Mouse (Mus musculus) cerebellum, postnatal 14 days (tissue): ENCODE results near the gene Krtap9-5.

Source experiments
- DNase-seq, 2 experiments: peaks; one replicate each; pipeline ENCODE4 v3.0.0; 2021; ENCODE audit warnings: mixed read lengths in 2 of 2

Krtap9-5 gene

DNA sequence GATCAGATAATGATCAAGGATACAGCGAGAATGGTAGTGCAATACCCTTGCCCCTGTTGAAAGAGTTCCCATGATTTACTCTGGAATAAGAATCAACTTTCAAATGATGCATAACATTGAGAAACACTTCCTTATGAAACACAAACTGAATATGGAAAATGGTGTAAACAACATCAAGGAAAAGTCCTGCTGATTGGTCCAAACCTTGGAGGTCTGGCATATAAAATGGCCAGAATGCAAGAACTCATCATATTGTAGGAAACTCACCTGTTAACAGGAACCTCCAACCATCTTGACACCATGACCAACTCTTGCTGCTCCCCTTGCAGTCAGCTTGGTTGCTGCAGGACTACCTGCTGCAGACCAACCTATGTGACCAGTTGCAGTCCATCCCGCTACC is at the start of gene Krtap9-5:
Gene Krtap9-5 (plus strand): TSS at position 301 of the 400 bp plus-strand sequence.
- no peak for DNase-seq

DNA sequence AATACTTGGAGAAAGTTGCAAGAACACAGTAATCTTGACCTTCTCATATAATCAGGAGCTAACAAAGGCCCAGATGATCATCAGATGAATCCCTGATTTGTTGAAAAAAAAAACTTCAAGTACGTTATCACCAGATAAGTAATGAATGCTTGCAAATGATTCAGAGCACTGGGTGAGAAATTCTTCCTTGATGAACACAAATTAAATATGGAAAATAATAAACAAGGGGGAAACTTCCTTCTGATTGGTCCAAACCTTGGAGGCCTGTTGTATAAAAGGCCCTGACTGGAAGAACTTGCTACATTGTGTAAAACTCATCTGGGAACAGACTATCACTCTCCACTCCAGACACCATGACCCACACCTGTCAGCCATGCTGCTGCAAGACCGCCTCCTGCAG is 40.7 kb upstream of the Krtap9-5 start, which contains the start of gene Krtap31-1:
Gene Krtap31-1 (plus strand): TSS at position 301 of the 400 bp plus-strand sequence.
- no peak for DNase-seq

DNA sequence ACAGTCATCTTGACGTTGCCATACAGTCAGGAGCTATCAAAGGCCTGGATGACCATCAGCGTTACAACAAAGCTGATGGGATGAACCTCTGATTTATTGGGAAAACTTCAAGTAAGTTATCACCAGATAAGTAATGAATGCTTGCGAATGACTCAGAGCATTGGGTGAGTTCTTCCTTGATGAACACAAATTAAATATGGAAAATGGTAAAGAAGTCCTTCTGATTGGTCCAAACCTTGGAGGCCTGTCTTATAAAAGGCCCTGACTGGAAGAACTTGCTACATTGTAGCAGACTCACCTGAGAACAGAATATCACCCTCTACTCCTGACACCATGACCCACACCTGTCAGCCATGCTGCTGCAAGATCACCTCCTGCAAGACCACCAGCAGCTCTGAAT is 33.8 kb upstream of the Krtap9-5 start, which contains the start of gene Gm11565:
Gene Gm11565 (plus strand): TSS at position 301 of the 400 bp plus-strand sequence.
- DNase-seq = no peak

DNA sequence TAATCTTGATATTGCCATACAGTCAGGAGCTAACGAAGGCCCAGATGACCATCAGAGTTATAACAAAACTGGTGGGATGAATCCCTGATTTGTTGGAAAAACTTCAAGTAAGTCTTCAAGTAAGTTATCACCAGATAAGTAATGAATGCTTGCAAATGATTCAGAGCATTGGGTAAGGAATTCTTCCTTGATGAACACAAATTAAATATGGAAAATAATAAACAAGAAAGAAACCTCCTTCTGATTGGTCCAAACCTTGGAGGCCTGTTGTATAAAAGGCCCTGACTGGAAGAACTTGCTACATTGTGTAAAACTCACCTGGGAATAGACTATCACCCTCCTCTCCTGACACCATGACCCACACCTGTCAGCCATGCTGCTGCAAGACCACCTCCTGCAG is 12.3 kb upstream of the Krtap9-5 start, which contains the start of gene Krtap31-2:
Gene Krtap31-2 (plus strand): TSS at position 301 of the 400 bp plus-strand sequence.
- no peak for DNase-seq

DNA sequence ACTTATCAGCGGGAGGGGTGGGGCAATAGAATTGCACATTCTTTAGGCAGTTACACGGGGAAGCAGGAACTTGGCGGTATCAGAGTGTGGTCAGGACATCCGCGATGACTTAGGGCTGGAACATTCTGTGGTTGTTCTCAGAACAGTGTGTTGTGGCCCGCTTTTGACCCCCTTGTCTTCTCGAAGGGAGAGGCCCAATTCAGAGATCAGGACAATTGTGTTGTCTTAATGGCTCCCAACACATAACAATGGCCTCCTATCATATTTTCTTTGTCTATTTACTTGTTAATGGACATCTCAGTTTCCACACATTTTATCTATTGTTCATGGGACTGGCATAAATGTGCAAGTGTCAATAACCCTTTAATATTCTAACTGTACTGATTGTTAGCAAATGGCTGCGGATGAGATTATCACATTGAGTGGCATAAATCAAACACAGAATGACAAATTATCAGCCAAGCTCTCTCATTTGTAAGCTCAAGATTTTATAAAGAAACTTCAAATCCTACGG is 10.5 kb upstream of the Krtap9-5 start:
- DNase-seq = no peak

DNA sequence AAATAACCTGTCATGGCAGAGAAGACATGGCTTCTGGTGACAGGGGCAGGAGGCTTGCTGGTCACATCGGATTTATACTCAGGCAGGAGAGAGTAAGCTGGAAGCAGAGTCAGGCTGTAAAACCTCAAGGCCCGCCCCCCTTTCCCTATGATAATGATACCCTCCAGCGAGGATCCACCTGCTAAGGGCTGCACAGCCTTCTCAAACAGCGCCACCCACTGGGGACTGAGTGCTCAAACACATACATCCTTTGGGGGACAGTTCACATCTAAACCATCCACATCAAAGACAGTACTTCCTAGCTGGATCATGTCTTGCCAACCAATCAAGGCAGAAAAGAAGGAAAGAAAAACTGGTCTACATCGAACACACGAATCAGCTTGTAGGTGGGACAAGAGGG is 15.9 kb downstream of the Krtap9-5 start:
- peak in 1 of 2 experiments; percentile 28 for DNase-seq

DNA sequence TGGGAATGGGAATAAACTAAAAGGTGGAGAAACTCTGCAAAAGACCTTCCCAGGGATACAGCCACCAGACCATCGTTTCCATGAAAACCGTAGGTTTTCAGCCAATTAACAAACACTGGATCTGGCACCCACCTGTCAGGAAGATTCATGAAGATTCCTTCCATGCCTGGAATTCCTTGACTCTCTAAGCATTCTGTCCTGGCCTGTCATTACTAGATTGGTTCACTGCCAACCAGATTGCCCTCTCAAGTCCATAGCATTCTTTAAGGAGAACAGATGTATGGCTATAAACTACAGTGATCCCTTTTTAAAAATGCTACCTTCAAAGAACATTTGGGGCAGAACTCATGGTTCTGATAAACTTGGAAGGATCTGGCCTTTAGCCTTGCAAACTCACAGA is 17.7 kb downstream of the Krtap9-5 start:
- no peak for DNase-seq

DNA sequence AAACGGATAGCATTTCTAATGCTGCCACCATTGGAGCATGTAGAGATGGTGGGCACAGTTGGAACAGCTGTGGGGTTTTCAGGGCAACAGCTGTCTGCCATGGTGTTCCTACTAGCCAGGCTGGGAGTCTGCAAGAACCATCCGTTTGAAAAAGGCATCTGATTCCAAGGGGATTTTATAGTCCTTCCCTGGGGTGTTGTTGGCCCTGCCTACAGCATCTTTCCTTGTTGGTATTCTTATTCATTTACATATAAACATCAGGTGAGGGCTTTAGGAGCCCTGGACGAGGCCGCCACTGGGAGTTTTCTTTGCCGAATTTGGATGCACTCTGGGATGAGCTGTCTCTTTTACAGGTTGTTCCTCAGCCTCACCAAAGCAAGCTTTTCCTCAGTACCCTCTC is 30.7 kb downstream of the Krtap9-5 start, which contains the start of gene Krtap29-1:
Gene Krtap29-1 (minus strand): TSS at position 101 of the 400 bp plus-strand sequence.
- DNase-seq = no peak

DNA sequence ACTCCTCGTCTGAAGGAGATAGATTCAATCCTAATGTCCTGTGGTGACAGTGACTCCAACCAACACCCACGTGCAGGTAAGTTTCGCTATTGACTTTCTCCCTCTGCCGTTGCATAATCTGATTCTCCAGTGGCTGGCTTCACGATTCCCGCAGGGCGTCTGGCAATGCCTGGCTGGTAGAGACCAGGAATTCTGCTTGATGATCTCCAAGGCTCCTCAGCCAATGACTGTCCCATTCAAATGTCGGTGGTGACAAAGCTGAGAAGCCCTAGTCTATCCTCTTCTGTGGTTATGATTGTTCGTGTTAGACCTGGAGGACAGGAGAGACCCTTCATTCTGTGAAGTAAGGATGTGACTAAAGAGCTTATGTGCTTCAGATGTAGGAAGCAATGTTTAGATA is 34.5 kb downstream of the Krtap9-5 start:
- DNase-seq = no peak

DNA sequence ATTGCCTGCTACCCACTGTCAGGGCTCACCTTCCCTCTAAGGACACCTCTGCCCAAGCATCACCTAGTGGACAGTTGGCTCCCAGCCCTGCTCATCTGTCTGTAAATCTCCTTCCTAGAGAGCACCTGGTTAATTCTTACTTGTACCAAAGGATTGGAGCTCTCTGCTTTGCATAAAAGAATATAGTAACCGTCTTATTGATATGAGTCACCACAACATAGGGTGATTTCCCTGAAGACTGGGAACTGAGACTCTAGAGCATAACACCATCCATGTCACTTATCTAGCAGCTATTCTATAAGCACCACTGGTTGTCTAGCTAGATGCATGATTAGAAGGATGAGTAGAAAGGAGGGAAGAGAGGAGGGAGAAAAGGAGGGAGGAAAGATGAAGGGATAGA is 35.2 kb downstream of the Krtap9-5 start:
- no peak for DNase-seq

DNA sequence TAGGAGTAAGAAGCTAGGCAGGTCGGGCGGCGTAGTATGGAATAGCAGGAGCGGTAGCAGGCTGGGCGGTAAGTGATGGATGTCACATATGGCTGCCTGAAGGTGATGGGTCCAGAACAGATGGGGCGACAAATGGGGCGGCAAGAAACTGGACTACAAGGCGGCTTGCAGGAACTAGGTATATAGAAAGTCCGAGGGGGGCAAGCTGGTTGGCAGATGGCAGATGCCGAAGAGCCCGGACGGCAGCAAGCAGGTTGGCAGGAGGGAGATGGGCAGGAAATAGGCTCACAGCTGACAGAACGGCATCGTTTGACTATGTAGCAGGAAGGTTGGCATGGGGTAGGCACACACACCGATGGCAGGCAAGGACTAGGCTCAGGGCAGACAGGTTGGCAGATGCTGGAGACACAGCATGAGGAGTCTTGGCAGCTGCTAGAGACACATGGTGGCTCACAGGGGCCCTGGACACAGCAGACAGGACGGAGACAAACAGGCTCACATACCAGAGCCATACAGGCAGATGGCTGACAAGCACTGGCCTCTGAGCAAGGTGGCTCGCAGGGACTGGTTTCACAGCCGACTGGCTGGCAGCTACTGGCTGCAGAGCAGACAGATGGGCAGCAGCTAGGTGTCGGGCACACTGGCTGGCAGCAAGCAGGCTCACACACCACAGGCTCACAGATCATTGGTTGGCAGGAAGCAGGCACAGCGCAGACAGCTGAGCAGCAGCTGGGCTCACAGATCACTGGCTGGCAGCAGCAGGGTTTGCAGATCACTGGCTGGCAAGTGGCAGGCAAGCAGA is 37.2 kb downstream of the Krtap9-5 start:
- peak; percentile 86 to 87 for DNase-seq

DNA sequence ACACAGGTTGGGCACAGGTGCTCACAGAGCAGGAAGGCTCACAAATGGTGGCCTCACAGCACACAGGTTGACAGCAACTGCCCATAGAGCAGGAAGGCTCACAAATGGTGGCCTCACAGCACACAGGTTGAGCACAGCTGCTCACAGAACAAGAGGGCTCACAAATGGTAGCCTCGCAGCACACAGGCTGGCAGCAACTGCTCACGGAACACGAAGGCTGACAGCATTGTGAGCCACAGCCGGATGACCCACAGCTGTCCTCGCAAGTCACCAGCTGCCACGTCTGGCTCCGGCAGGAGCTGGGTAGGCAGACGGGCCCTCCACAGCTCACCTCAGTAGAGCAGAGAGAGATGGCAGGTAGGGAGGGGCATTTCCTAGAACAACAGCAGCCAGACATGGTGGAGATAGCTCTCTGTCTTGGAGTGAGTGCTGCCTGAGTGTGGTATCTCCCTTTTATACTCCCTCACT is 37.9 kb downstream of the Krtap9-5 start, which contains the start of gene Krtap16-1:
Gene Krtap16-1 (minus strand): TSS at position 418 of the 468 bp plus-strand sequence.
- no peak for DNase-seq

DNA sequence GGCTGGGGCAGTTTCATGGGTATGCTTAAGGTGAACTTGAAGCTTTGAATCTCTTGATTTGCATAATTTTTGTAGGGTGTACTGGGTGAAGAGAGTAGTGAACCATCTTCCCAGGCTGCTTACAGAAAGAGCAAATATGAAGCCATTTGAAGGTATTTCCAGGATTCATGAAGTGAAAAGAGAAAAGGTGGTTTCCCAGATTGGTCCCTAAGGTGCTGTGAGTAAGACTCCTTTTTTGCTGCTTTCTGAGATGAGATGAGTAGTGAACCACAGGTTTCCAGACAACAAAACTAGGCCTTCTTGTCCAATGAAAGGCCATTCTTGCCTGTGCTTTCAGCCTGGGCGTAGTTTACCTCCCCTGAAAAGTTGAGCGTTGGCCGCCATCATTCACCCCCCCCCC is 40.3 kb downstream of the Krtap9-5 start:
- DNase-seq = no peak

DNA sequence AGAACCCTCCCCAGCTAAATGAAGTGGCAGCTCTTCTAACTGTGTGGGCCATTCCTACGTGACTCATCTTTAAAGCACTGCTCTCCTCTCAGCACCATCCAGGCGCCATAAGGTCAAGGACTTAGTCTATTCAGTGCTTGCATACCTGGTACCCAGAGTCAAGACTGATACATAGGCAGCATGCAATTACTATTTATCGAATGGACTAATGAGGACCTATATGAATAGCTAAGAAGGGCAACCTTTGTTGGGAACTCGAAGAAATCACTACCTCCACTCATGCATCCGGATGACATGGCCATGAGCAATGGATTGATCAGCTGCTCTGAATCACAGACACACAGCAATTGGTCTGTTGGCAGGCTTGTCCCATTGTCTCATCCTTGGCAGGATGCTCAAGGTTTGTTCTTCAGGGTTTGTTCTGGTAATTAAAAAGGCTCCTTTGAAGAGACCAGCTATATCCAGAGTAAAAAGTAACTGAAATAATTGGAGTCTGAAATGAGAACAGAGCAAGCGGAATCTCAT is 41.7 kb downstream of the Krtap9-5 start:
- no peak for DNase-seq

DNA sequence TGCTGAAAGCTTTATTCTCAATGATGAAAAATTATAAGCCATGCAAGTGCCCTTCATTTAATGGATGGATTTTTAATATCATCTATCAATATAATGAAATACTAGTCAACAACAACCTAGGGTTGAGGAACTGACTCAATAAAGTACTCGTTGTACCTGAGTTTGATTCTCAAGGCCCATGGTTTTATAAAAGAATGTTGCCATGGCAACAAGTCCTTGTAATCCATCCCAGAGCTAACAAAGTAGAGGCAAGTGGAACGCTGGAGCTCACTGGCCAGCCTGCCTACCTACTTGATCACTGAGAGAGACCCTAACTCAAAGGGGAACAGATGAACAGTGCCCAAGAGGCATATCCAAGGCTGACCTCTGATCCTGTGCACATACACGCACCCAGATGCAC is 42.3 kb downstream of the Krtap9-5 start:
- DNase-seq = no peak

DNA sequence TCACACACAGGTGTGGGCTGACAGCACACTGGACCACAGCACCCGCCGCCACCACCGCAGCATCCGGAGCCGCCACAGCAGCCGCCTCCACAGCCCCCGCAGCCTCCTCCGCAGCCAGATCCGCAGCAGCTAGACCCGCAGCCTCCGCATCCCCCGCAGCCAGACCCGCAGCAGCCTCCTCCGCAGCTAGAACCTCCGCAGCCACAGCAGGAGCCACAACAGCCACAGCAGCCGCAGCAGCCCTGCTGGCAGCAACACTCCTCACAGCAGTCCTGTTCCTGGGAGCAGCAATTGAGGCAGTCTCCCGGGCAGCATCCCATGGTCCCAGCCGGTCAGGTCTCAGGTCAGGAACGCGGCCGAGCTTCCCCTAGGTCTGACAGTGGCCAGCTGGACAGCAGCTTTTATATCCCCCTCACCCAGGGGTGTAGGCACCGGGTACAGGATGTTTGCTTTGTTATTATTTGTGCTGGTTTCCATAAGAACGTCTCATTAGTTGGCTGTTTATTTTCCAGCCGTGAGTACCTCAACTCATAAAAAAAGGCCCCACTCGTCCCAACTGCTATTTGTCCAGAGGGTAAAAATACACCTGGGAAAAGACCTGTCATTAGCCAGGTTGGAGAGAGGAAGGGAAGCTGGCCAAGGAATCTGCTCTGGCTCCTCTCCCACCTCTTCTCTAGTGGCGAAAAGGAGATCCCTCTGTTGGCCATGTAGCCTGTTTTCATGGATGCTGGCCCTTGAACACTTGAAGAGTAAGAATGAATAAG is 45.5 kb downstream of the Krtap9-5 start, which contains the start of gene Krtap17-1:
Gene Krtap17-1 (minus strand): TSS at position 375 of the 764 bp plus-strand sequence.
- DNase-seq = peak; percentile 30 to 54

DNA sequence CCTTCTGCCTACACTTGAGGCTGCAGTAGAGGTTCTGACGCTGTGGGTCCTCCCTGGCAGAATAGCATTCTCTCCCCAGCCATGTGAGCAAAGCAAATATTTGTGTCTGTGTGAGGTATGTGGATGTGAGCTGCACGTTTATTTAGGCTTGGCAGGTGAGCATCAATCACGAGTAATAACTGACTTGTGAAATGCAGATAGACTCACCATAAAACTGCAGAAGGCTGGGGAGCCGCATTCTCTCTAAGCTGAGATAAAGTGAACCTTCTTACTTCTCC is 46.0 kb downstream of the Krtap9-5 start:
- DNase-seq = no peak

DNA sequence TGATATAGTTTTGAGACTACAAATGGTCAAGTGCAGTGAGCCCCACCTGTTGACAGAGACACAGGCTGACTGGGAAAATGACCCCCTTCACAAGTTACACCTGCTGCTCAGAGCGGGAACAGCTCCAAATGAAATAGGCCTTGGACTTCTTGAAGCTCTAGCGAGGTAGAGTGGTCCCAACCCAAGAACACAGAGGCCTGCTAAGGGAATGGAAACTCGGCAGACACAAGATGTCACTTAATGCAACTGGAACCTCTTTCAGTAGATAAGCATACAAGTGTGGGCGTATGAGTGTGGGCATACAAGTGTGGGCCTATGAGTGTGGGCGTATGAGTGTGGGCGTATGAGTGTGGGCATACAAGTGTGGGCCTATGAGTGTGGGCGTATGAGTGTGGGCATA is 50.8 kb downstream of the Krtap9-5 start:
- no peak for DNase-seq
